Mouse (Mus musculus): ENCODE measurements around the gene Tk1. TPM values are rescaled to one million over a fixed set of nuclear protein-coding genes. Genes with fewer than 3 reads are reported as not detected.

The Tk1 gene
- polyA plus RNA-seq, 2 experiments: 135 to 136 TPM

- Histone ChIP-seq H3K4me1 (replicated peaks; ENCODE audit: control insufficient read depth in 2 of 2, insufficient read depth in 2 of 2, low read length in 1 of 2) (peaks cover 54 to 66% of the 10 kb centered on the region in 2 experiments), H3K27ac (peak overlapping the region; percentile 70), H3K9ac (replicated peaks) (peak overlapping the region; percentile 60), H3K9me3 (ENCODE audit: control insufficient read depth, low read length) (no peaks in the 10 kb centered on the region), H3K4me3 (ENCODE audit: insufficient read depth in 1 of 2, low read depth in 2 of 2, low read length in 2 of 2) (peak overlapping the region; percentile 60 to 61), H3K36me3 (replicated peaks; ENCODE audit: control insufficient read depth, insufficient read depth, low read depth) (no peaks in the 10 kb centered on the region), H3K4me2 (ENCODE audit: low read depth) (peak overlapping the region; percentile 83), H3K27me3 (ENCODE audit: control insufficient read depth, insufficient read depth, low read length) (no peaks in the 10 kb centered on the region)
- 11% methylated on average over 28 of the region's 28 CpGs for WGBS (ENCODE audit: insufficient replicate concordance)
- ATAC-seq (ENCODE audit: insufficient read depth): peak; percentile 84
- peak; percentile 81 to 88 (median 81) for DNase-seq (ENCODE audit: low read depth in 3 of 3, low spot score in 3 of 3)
- TF ChIP-seq CTCF (IDR thresholded peaks at IDR 0.05; ENCODE audit: low read depth) (peak; percentile 98), EP300 (IDR thresholded peaks at IDR 0.05; ENCODE audit: low read depth) (no peak; the same call in 1 of the 2 replicates)
These were observed 6.4 kb upstream of the Tk1 start for GRCm38 (mm10) chr11:117832086-117832969.

GRCm38 (mm10) chr11:117830401-117830800, 4.5 kb upstream of the Tk1 start:
- peaks cover 46 to 68% of the 10 kb centered on the region in 2 experiments for H3K4me1 ChIP-seq (replicated peaks; ENCODE audit: control insufficient read depth in 2 of 2, insufficient read depth in 2 of 2, low read length in 1 of 2)
- no peak for DNase-seq (ENCODE audit: low read depth in 3 of 3, low spot score in 3 of 3)
- 47% methylated on average over 9 of the region's 9 CpGs for WGBS (ENCODE audit: insufficient replicate concordance)
- no peak overlapping the region for H3K9ac ChIP-seq (replicated peaks)
- H3K9me3 ChIP-seq (ENCODE audit: control insufficient read depth, low read length): no peaks in the 10 kb centered on the region
- H3K4me2 ChIP-seq (ENCODE audit: low read depth): no peak overlapping the region; the same call in 1 of the 2 replicates
- H3K4me3 ChIP-seq (ENCODE audit: insufficient read depth in 1 of 2, low read depth in 2 of 2, low read length in 2 of 2): no peak overlapping the region
- peak overlapping the region; percentile 7 for H3K27ac ChIP-seq
- no peaks in the 10 kb centered on the region for H3K27me3 ChIP-seq (ENCODE audit: control insufficient read depth, insufficient read depth, low read length)
- no peak for ATAC-seq (ENCODE audit: insufficient read depth)
- no peak for TF ChIP-seq CTCF (IDR thresholded peaks at IDR 0.05; ENCODE audit: low read depth)
- 0 out of 2 replicates have a peak, but pooled peaks have one; percentile 38 for TF ChIP-seq EP300 (IDR thresholded peaks at IDR 0.05; ENCODE audit: low read depth)
- H3K36me3 ChIP-seq (replicated peaks; ENCODE audit: control insufficient read depth, insufficient read depth, low read depth): no peaks in the 10 kb centered on the region

GRCm38 (mm10) chr11:117829671-117830215, 3.9 kb upstream of the Tk1 start:
- Histone ChIP-seq H3K4me2 (ENCODE audit: low read depth) (peak overlapping the region; percentile 25), H3K36me3 (replicated peaks; ENCODE audit: control insufficient read depth, insufficient read depth, low read depth) (no peaks in the 10 kb centered on the region), H3K9me3 (ENCODE audit: control insufficient read depth, low read length) (no peaks in the 10 kb centered on the region), H3K4me3 (ENCODE audit: insufficient read depth in 1 of 2, low read depth in 2 of 2, low read length in 2 of 2) (no peak overlapping the region), H3K27me3 (ENCODE audit: control insufficient read depth, insufficient read depth, low read length) (no peaks in the 10 kb centered on the region), H3K9ac (replicated peaks) (peak overlapping the region; percentile 15; the same call in 1 of the 2 replicates), H3K4me1 (replicated peaks; ENCODE audit: control insufficient read depth in 2 of 2, insufficient read depth in 2 of 2, low read length in 1 of 2) (peaks cover 46 to 68% of the 10 kb centered on the region in 2 experiments), H3K27ac (peak overlapping the region; percentile 79)
- DNase-seq (ENCODE audit: low read depth in 3 of 3, low spot score in 3 of 3) (no peak), ATAC-seq (ENCODE audit: insufficient read depth) (no peak)
- TF ChIP-seq CTCF (IDR thresholded peaks at IDR 0.05; ENCODE audit: low read depth) (no peak), EP300 (IDR thresholded peaks at IDR 0.05; ENCODE audit: low read depth) (no peak)
- WGBS (ENCODE audit: insufficient replicate concordance): 63% methylated on average over 2 of the region's 2 CpGs

GRCm38 (mm10) chr11:117828888-117829604, 3.2 kb upstream of the Tk1 start:
- Histone ChIP-seq H3K4me1 (replicated peaks; ENCODE audit: control insufficient read depth in 2 of 2, insufficient read depth in 2 of 2, low read length in 1 of 2) (peaks cover 48 to 72% of the 10 kb centered on the region in 2 experiments), H3K4me3 (ENCODE audit: insufficient read depth in 1 of 2, low read depth in 2 of 2, low read length in 2 of 2) (no peak overlapping the region), H3K4me2 (ENCODE audit: low read depth) (peak overlapping the region; percentile 45), H3K27ac (peak overlapping the region; percentile 79), H3K36me3 (replicated peaks; ENCODE audit: control insufficient read depth, insufficient read depth, low read depth) (peaks cover 3% of the 10 kb centered on the region), H3K9me3 (ENCODE audit: control insufficient read depth, low read length) (no peaks in the 10 kb centered on the region), H3K9ac (replicated peaks) (peak overlapping the region; percentile 28), H3K27me3 (ENCODE audit: control insufficient read depth, insufficient read depth, low read length) (no peaks in the 10 kb centered on the region)
- no peak for DNase-seq (ENCODE audit: low read depth in 3 of 3, low spot score in 3 of 3)
- WGBS (ENCODE audit: insufficient replicate concordance): 7% methylated on average over 9 of the region's 9 CpGs
- ATAC-seq (ENCODE audit: insufficient read depth): peak; percentile 32; the same call in 1 of the 2 replicates
- TF ChIP-seq EP300 (IDR thresholded peaks at IDR 0.05; ENCODE audit: low read depth): peak; percentile 33
- TF ChIP-seq CTCF (IDR thresholded peaks at IDR 0.05; ENCODE audit: low read depth): no peak
